Mouse (Mus musculus): ENCODE measurements around the gene Trpc4ap. TPM values are rescaled to one million over a fixed set of nuclear protein-coding genes. Genes with fewer than 3 reads are reported as not detected.

The Trpc4ap gene
- polyA plus RNA-seq, 1 experiment from 2014 or later: 129 TPM

- Histone ChIP-seq H3K36me3 (ENCODE audit: control insufficient read depth, insufficient read depth, low read length) (0 out of 2 replicates have a peak, but pooled peaks cover 3% of the 10 kb centered on the region), H3K27me3 (replicated peaks; ENCODE audit: control insufficient read depth, insufficient read depth, low read length) (no peaks in the 10 kb centered on the region), H3K9ac (ENCODE audit: low read length) (no peak overlapping the region), H3K9me3 (ENCODE audit: control insufficient read depth, low read length) (no peaks in the 10 kb centered on the region), H3K4me3 (ENCODE audit: low read depth, low read length) (no peak overlapping the region), H3K4me1 (replicated peaks; ENCODE audit: control insufficient read depth, insufficient read depth, low read length) (no peaks in the 10 kb centered on the region; the same call in 1 of the 2 replicates), H3K4me2 (ENCODE audit: low read length) (no peak overlapping the region), H3K27ac (ENCODE audit: low read depth) (no peak overlapping the region)
- 75% methylated on average over 7 of the region's 7 CpGs for WGBS
- ATAC-seq (replicated peaks; ENCODE audit: low FRiP score, low TSS enrichment, low read depth) (no peak), DNase-seq (ENCODE audit: low spot score) (no peak)
These were observed 34.1 kb upstream of the Trpc4ap start for GRCm38 (mm10) chr2:155726302-155726701.

GRCm38 (mm10) chr2:155724526-155724925 is 32.3 kb upstream of the Trpc4ap start:
- 81% methylated on average over 6 of the region's 6 CpGs for WGBS
- Histone ChIP-seq H3K4me1 (replicated peaks; ENCODE audit: control insufficient read depth, insufficient read depth, low read length) (no peaks in the 10 kb centered on the region; the same call in 1 of the 2 replicates), H3K27ac (ENCODE audit: low read depth) (no peak overlapping the region), H3K36me3 (ENCODE audit: control insufficient read depth, insufficient read depth, low read length) (0 out of 2 replicates have a peak, but pooled peaks cover 3% of the 10 kb centered on the region), H3K9me3 (ENCODE audit: control insufficient read depth, low read length) (no peaks in the 10 kb centered on the region), H3K9ac (ENCODE audit: low read length) (no peak overlapping the region), H3K27me3 (replicated peaks; ENCODE audit: control insufficient read depth, insufficient read depth, low read length) (no peaks in the 10 kb centered on the region), H3K4me3 (ENCODE audit: low read depth, low read length) (no peak overlapping the region), H3K4me2 (ENCODE audit: low read length) (no peak overlapping the region)
- ATAC-seq (replicated peaks; ENCODE audit: low FRiP score, low TSS enrichment, low read depth) (no peak), DNase-seq (ENCODE audit: low spot score) (no peak)

GRCm38 (mm10) chr2:155724036-155724435 is 31.9 kb upstream of the Trpc4ap start:
- Histone ChIP-seq H3K36me3 (ENCODE audit: control insufficient read depth, insufficient read depth, low read length) (0 out of 2 replicates have a peak, but pooled peaks cover 3% of the 10 kb centered on the region), H3K27me3 (replicated peaks; ENCODE audit: control insufficient read depth, insufficient read depth, low read length) (no peaks in the 10 kb centered on the region), H3K9me3 (ENCODE audit: control insufficient read depth, low read length) (no peaks in the 10 kb centered on the region), H3K4me1 (replicated peaks; ENCODE audit: control insufficient read depth, insufficient read depth, low read length) (no peaks in the 10 kb centered on the region; the same call in 1 of the 2 replicates), H3K4me2 (ENCODE audit: low read length) (no peak overlapping the region), H3K9ac (ENCODE audit: low read length) (no peak overlapping the region), H3K4me3 (ENCODE audit: low read depth, low read length) (no peak overlapping the region), H3K27ac (ENCODE audit: low read depth) (no peak overlapping the region)
- ATAC-seq (replicated peaks; ENCODE audit: low FRiP score, low TSS enrichment, low read depth) (no peak), DNase-seq (ENCODE audit: low spot score) (no peak)
- WGBS: 55% methylated on average over 5 of the region's 5 CpGs

- Histone ChIP-seq H3K9me3 (ENCODE audit: control insufficient read depth, low read length) (no peaks in the 10 kb centered on the region), H3K4me2 (ENCODE audit: low read length) (no peak overlapping the region), H3K27me3 (replicated peaks; ENCODE audit: control insufficient read depth, insufficient read depth, low read length) (no peaks in the 10 kb centered on the region), H3K9ac (ENCODE audit: low read length) (no peak overlapping the region), H3K27ac (ENCODE audit: low read depth) (no peak overlapping the region), H3K36me3 (ENCODE audit: control insufficient read depth, insufficient read depth, low read length) (peaks cover 11% of the 10 kb centered on the region; the same call in 1 of the 2 replicates), H3K4me1 (replicated peaks; ENCODE audit: control insufficient read depth, insufficient read depth, low read length) (no peaks in the 10 kb centered on the region), H3K4me3 (ENCODE audit: low read depth, low read length) (no peak overlapping the region)
- 82% methylated on average over 5 of the region's 5 CpGs for WGBS
- ATAC-seq (replicated peaks; ENCODE audit: low FRiP score, low TSS enrichment, low read depth) (no peak), DNase-seq (ENCODE audit: low spot score) (no peak)
These were observed 28.4 kb upstream of the Trpc4ap start for GRCm38 (mm10) chr2:155720585-155720984.

GRCm38 (mm10) chr2:155717082-155717990 is 25.2 kb upstream of the Trpc4ap start:
- no peaks in the 10 kb centered on the region for H3K4me1 ChIP-seq (replicated peaks; ENCODE audit: control insufficient read depth, insufficient read depth, low read length)
- H3K4me3 ChIP-seq (ENCODE audit: low read depth, low read length): no peak overlapping the region
- H3K36me3 ChIP-seq (ENCODE audit: control insufficient read depth, insufficient read depth, low read length): peaks cover 22% of the 10 kb centered on the region
- H3K9me3 ChIP-seq (ENCODE audit: control insufficient read depth, low read length): no peaks in the 10 kb centered on the region
- 87% methylated on average over 12 of the region's 12 CpGs for WGBS
- ATAC-seq (replicated peaks; ENCODE audit: low FRiP score, low TSS enrichment, low read depth): no peak
- H3K27ac ChIP-seq (ENCODE audit: low read depth): no peak overlapping the region
- no peaks in the 10 kb centered on the region for H3K27me3 ChIP-seq (replicated peaks; ENCODE audit: control insufficient read depth, insufficient read depth, low read length)
- no peak for DNase-seq (ENCODE audit: low spot score)
- no peak overlapping the region for H3K9ac ChIP-seq (ENCODE audit: low read length)
- no peak overlapping the region for H3K4me2 ChIP-seq (ENCODE audit: low read length)

- DNase-seq (ENCODE audit: low spot score): no peak
- Histone ChIP-seq H3K36me3 (ENCODE audit: control insufficient read depth, insufficient read depth, low read length) (peaks cover 40% of the 10 kb centered on the region), H3K4me1 (replicated peaks; ENCODE audit: control insufficient read depth, insufficient read depth, low read length) (no peaks in the 10 kb centered on the region)
These were observed 18.4 kb upstream of the Trpc4ap start for GRCm38 (mm10) chr2:155710557-155710956.

GRCm38 (mm10) chr2:155707251-155707650 is 15.1 kb upstream of the Trpc4ap start:
- ATAC-seq (replicated peaks; ENCODE audit: low FRiP score, low TSS enrichment, low read depth) (no peak), DNase-seq (ENCODE audit: low spot score) (no peak)
- Histone ChIP-seq H3K9me3 (ENCODE audit: control insufficient read depth, low read length) (no peaks in the 10 kb centered on the region), H3K9ac (ENCODE audit: low read length) (no peak overlapping the region), H3K36me3 (ENCODE audit: control insufficient read depth, insufficient read depth, low read length) (peaks cover 38% of the 10 kb centered on the region), H3K4me3 (ENCODE audit: low read depth, low read length) (no peak overlapping the region), H3K4me1 (replicated peaks; ENCODE audit: control insufficient read depth, insufficient read depth, low read length) (no peaks in the 10 kb centered on the region), H3K4me2 (ENCODE audit: low read length) (no peak overlapping the region), H3K27ac (ENCODE audit: low read depth) (no peak overlapping the region), H3K27me3 (replicated peaks; ENCODE audit: control insufficient read depth, insufficient read depth, low read length) (no peaks in the 10 kb centered on the region)
- 77% methylated on average over 4 of the region's 4 CpGs for WGBS

More at GRCm38 (mm10) chr2:155710557-155710956, 18.4 kb upstream of the Trpc4ap start:
- WGBS: 86% methylated on average over 11 of the region's 11 CpGs
- H3K4me2 ChIP-seq (ENCODE audit: low read length): no peak overlapping the region
- H3K27ac ChIP-seq (ENCODE audit: low read depth): no peak overlapping the region
- ATAC-seq (replicated peaks; ENCODE audit: low FRiP score, low TSS enrichment, low read depth): no peak
- no peak overlapping the region for H3K9ac ChIP-seq (ENCODE audit: low read length)
- H3K4me3 ChIP-seq (ENCODE audit: low read depth, low read length): no peak overlapping the region
- H3K27me3 ChIP-seq (replicated peaks; ENCODE audit: control insufficient read depth, insufficient read depth, low read length): no peaks in the 10 kb centered on the region
- H3K9me3 ChIP-seq (ENCODE audit: control insufficient read depth, low read length): no peaks in the 10 kb centered on the region

- H3K9ac ChIP-seq (ENCODE audit: low read length): no peak overlapping the region
- 67% methylated on average over 4 of the region's 4 CpGs for WGBS
- no peak for DNase-seq (ENCODE audit: low spot score)
- no peaks in the 10 kb centered on the region for H3K9me3 ChIP-seq (ENCODE audit: control insufficient read depth, low read length)
- H3K27ac ChIP-seq (ENCODE audit: low read depth): no peak overlapping the region
- H3K27me3 ChIP-seq (replicated peaks; ENCODE audit: control insufficient read depth, insufficient read depth, low read length): no peaks in the 10 kb centered on the region
- ATAC-seq (replicated peaks; ENCODE audit: low FRiP score, low TSS enrichment, low read depth): no peak
- H3K36me3 ChIP-seq (ENCODE audit: control insufficient read depth, insufficient read depth, low read length): peaks cover 23% of the 10 kb centered on the region; the same call in 1 of the 2 replicates
- no peak overlapping the region for H3K4me3 ChIP-seq (ENCODE audit: low read depth, low read length)
- no peak overlapping the region for H3K4me2 ChIP-seq (ENCODE audit: low read length)
- no peaks in the 10 kb centered on the region for H3K4me1 ChIP-seq (replicated peaks; ENCODE audit: control insufficient read depth, insufficient read depth, low read length)
These were observed 11.4 kb upstream of the Trpc4ap start for GRCm38 (mm10) chr2:155703630-155704029.
